Mouse (Mus musculus) myocyte (in vitro differentiated cells): Measurements from ENCODE around the gene Get4.

Experiments
- POLR2A ChIP-seq: IDR thresholded peaks from one replicate; pipeline ENCODE4 v1.6.1; 2011; ENCODE audit warnings: low read depth, mild to moderate bottlenecking, control low read depth, moderate library complexity; ENCODE audit not compliant: insufficient read length
- USF1 ChIP-seq: IDR thresholded peaks from one replicate; pipeline ENCODE4 v1.6.1; 2011; ENCODE audit warnings: low read depth, mild to moderate bottlenecking, control low read depth, moderate library complexity

GRCm38 (mm10) chr5:139287099-139287498, 35.0 kb downstream of the Get4 start:
- no peak for TF ChIP-seq POLR2A
- TF ChIP-seq USF1, result no peak
